Mouse (Mus musculus) MEL (cell line): ENCODE results near the gene Agfg2. TPM values are rescaled to one million over a fixed set of nuclear protein-coding genes. Genes with fewer than 3 reads are reported as not detected.

Source experiments
- DNase-seq: peaks from one replicate; pipeline ENCODE4 v3.0.0; 2011; ENCODE audit warnings: low read depth, low spot score
- H3K27ac ChIP-seq: 2 replicates; pipeline ENCODE4 v1.5.1; 2012; ENCODE audit warnings: low read depth, mild to moderate bottlenecking, control low read depth, low read length, moderate library complexity; ENCODE audit not compliant: control insufficient read depth
- H3K27me3 ChIP-seq, 2 experiments: fragments of 150-350 bp in 1 of 2; sonication (generic) in 1 of 2; 2 replicates each; pipeline ENCODE4 v1.6.1; 2012; ENCODE audit warnings: low read length in 2 of 2, mild to moderate bottlenecking in 2 of 2, improper control_type of control experiment in 1 of 2, moderate library complexity in 1 of 2; ENCODE audit not compliant: insufficient read depth in 2 of 2, control insufficient read depth in 1 of 2
- H3K36me3 ChIP-seq, 2 experiments: 2 replicates each; pipeline ENCODE4 v1.6.1; 2012 to 2014; ENCODE audit warnings: low read length in 2 of 2, improper control_type of control experiment in 1 of 2, inconsistent platforms in 1 of 2, mild to moderate bottlenecking in 1 of 2; ENCODE audit not compliant: insufficient read depth in 2 of 2, control insufficient read depth in 1 of 2
- H3K4me1 ChIP-seq, 2 experiments: fragments of 150-350 bp in 1 of 2; sonication (generic) in 1 of 2; 2 replicates each; pipeline ENCODE4 v1.6.1; 2012; ENCODE audit warnings: low read length in 2 of 2, improper control_type of control experiment in 1 of 2, mild to moderate bottlenecking in 1 of 2; ENCODE audit not compliant: insufficient read depth in 2 of 2, control insufficient read depth in 1 of 2
- H3K4me3 ChIP-seq, 2 experiments: fragments of 150-350 bp in 1 of 2; sonication (generic) in 1 of 2; 2 replicates each; pipeline ENCODE4 v1.5.1; 2012; ENCODE audit warnings: low read depth in 2 of 2, low read length in 2 of 2, mild to moderate bottlenecking in 2 of 2, moderate library complexity in 2 of 2, control low read depth in 1 of 2, improper control_type of control experiment in 1 of 2; ENCODE audit not compliant: control insufficient read depth in 1 of 2, insufficient read depth in 1 of 2
- H3K79me2 ChIP-seq: 2 replicates; pipeline ENCODE4 v1.6.1; 2012; ENCODE audit warnings: mild to moderate bottlenecking, low read length, moderate library complexity; ENCODE audit not compliant: control insufficient read depth, poor library complexity, insufficient read depth
- H3K9ac ChIP-seq: 2 replicates; pipeline ENCODE4 v1.6.1; 2012; ENCODE audit warnings: low read depth, mild to moderate bottlenecking, control low read depth, low read length, moderate library complexity; ENCODE audit not compliant: control insufficient read depth, poor library complexity, severe bottlenecking
- H3K9me3 ChIP-seq: fragments of 150-350 bp; sonication (generic); replicated peaks from 2 replicates; pipeline ENCODE4 v1.6.1; 2012; ENCODE audit warnings: mild to moderate bottlenecking, low read length, improper control_type of control experiment, moderate library complexity; ENCODE audit not compliant: insufficient read depth
- BHLHE40 ChIP-seq: IDR thresholded peaks from 2 replicates; pipeline ENCODE4 v1.6.1; 2012; ENCODE audit warnings: low read depth, mild to moderate bottlenecking, inconsistent platforms, low read length, improper control_type of control experiment, borderline replicate concordance
- CHD1 ChIP-seq: IDR thresholded peaks from 2 replicates; pipeline ENCODE4 v1.6.1; 2012; ENCODE audit warnings: low read depth, mild to moderate bottlenecking, inconsistent platforms, low read length, improper control_type of control experiment
- CTCF ChIP-seq, 3 experiments: IDR thresholded peaks in 2 of 3; conservative IDR thresholded peaks in 1 of 3; 2 replicates each; pipeline ENCODE4 v1.5.1; 2011 to 2012; ENCODE audit warnings: low read length in 3 of 3, low read depth in 2 of 3, mild to moderate bottlenecking in 2 of 3, improper control_type of control experiment in 1 of 3, inconsistent platforms in 1 of 3, mixed read lengths in 1 of 3, moderate library complexity in 1 of 3; ENCODE audit not compliant: control insufficient read depth in 1 of 3, insufficient read depth in 1 of 3, poor library complexity in 1 of 3, severe bottlenecking in 1 of 3
- ELF1 ChIP-seq: IDR thresholded peaks from 2 replicates; pipeline ENCODE4 v1.6.1; 2014; ENCODE audit warnings: low read depth, mild to moderate bottlenecking, inconsistent platforms, low read length, improper control_type of control experiment, moderate library complexity
- EP300 ChIP-seq, 2 experiments: IDR thresholded peaks; 2 replicates each; pipeline ENCODE4 v1.6.1; 2011; ENCODE audit warnings: improper control_type of control experiment in 2 of 2, low read length in 2 of 2, low read depth in 1 of 2, mild to moderate bottlenecking in 1 of 2
- HCFC1 ChIP-seq: IDR thresholded peaks from 2 replicates; pipeline ENCODE4 v1.6.1; 2012; ENCODE audit warnings: low read depth, mild to moderate bottlenecking, inconsistent platforms, low read length, improper control_type of control experiment, moderate library complexity
- JUND ChIP-seq: IDR thresholded peaks from 2 replicates; pipeline ENCODE4 v1.6.1; 2011; ENCODE audit warnings: low read depth, mild to moderate bottlenecking, improper control_type of control experiment, low read length
- KAT2A ChIP-seq: conservative IDR thresholded peaks from 2 replicates; pipeline ENCODE4 v1.6.1; 2012; ENCODE audit warnings: low read depth, low read length, improper control_type of control experiment, inconsistent platforms
- MAZ ChIP-seq: IDR thresholded peaks from 2 replicates; pipeline ENCODE4 v1.6.1; 2012; ENCODE audit warnings: low read depth, mild to moderate bottlenecking, inconsistent platforms, low read length, improper control_type of control experiment
- MEF2A ChIP-seq: IDR thresholded peaks from 2 replicates; pipeline ENCODE4 v1.6.1; 2014; ENCODE audit warnings: low read depth, mild to moderate bottlenecking, inconsistent platforms, low read length, improper control_type of control experiment; ENCODE audit not compliant: poor library complexity, insufficient replicate concordance, severe bottlenecking; ENCODE audit errors: extremely low read depth
- MXI1 ChIP-seq: IDR thresholded peaks from 2 replicates; pipeline ENCODE4 v1.6.1; 2011; ENCODE audit warnings: mild to moderate bottlenecking, low read depth, low read length, improper control_type of control experiment
- MYB ChIP-seq: IDR thresholded peaks from 2 replicates; pipeline ENCODE4 v1.6.1; 2011; ENCODE audit warnings: mild to moderate bottlenecking, low read depth, low read length, improper control_type of control experiment
- NRF1 ChIP-seq: IDR thresholded peaks from 2 replicates; pipeline ENCODE4 v1.6.1; 2014; ENCODE audit warnings: low read depth, mild to moderate bottlenecking, inconsistent platforms, low read length, improper control_type of control experiment, moderate library complexity; ENCODE audit not compliant: poor library complexity, insufficient read depth, severe bottlenecking
- POLR2A ChIP-seq, 2 experiments: IDR thresholded peaks; 2 replicates each; pipeline ENCODE4 v1.6.1; 2011 to 2012; ENCODE audit warnings: low read length in 2 of 2, mild to moderate bottlenecking in 2 of 2, control low read depth in 1 of 2, improper control_type of control experiment in 1 of 2, low read depth in 1 of 2, moderate library complexity in 1 of 2; ENCODE audit not compliant: control insufficient read depth in 1 of 2, insufficient read depth in 1 of 2, poor library complexity in 1 of 2
- POLR2AphosphoS5 ChIP-seq: IDR thresholded peaks from 2 replicates; pipeline ENCODE4 v1.6.1; 2012; ENCODE audit warnings: low read depth, borderline replicate concordance, mild to moderate bottlenecking, inconsistent platforms, low read length, moderate library complexity, mixed read lengths
- RAD21 ChIP-seq: IDR thresholded peaks from 2 replicates; pipeline ENCODE4 v1.6.1; 2011; ENCODE audit warnings: mild to moderate bottlenecking, low read depth, low read length, improper control_type of control experiment
- TAL1 ChIP-seq: IDR thresholded peaks from 2 replicates; pipeline ENCODE4 v1.6.1; 2012; ENCODE audit warnings: mild to moderate bottlenecking, inconsistent platforms, low read length, moderate library complexity, mixed read lengths
- TCF12 ChIP-seq: IDR thresholded peaks from 2 replicates; pipeline ENCODE4 v1.6.1; 2014; ENCODE audit warnings: low read depth, mild to moderate bottlenecking, inconsistent platforms, low read length, improper control_type of control experiment, moderate library complexity
- USF2 ChIP-seq, 2 experiments: IDR thresholded peaks; 2 replicates each; pipeline ENCODE4 v1.6.1; 2011 to 2012; ENCODE audit warnings: improper control_type of control experiment in 2 of 2, low read length in 2 of 2, borderline replicate concordance in 1 of 2, inconsistent platforms in 1 of 2, low read depth in 1 of 2, mild to moderate bottlenecking in 1 of 2; ENCODE audit not compliant: insufficient read depth in 1 of 2
- ZC3H11A ChIP-seq: IDR thresholded peaks from 2 replicates; pipeline ENCODE4 v1.6.1; 2012; ENCODE audit warnings: low read depth, mild to moderate bottlenecking, inconsistent platforms, low read length, improper control_type of control experiment
- ZKSCAN1 ChIP-seq: IDR thresholded peaks from 2 replicates; pipeline ENCODE4 v1.6.1; 2012; ENCODE audit warnings: low read depth, mild to moderate bottlenecking, inconsistent platforms, low read length, improper control_type of control experiment, moderate library complexity
- ZMIZ1 ChIP-seq: IDR thresholded peaks from 2 replicates; pipeline ENCODE4 v1.6.1; 2012; ENCODE audit warnings: low read depth, mild to moderate bottlenecking, inconsistent platforms, low read length, improper control_type of control experiment, moderate library complexity
- polyA plus RNA-seq, 2 experiments: library from polyadenylated mRNA; stranded (reverse) in 1 of 2; unstranded in 1 of 2; fragments of >175 nt in 1 of 2; fragments of >200 nt in 1 of 2; gene quantifications; 2 replicates each; pipeline versions ENCODE4 v1.2.1 to v1.2.4; 2012; ENCODE audit warnings: low replicate concordance in 2 of 2, low read depth in 1 of 2; ENCODE audit not compliant: insufficient read length in 2 of 2, insufficient read depth in 1 of 2, missing spikeins in 1 of 2
- total RNA-seq: library from RNA; depleted of rRNA; stranded (reverse); fragments of 300-350 nt; gene quantifications from 2 replicates; pipeline ENCODE4 v1.2.3, GENCODE M21; 2012

Gene Agfg2
- total and polyA plus RNA-seq, 3 experiments: 30.0 to 38.9 TPM; not detected in 1

DNA sequence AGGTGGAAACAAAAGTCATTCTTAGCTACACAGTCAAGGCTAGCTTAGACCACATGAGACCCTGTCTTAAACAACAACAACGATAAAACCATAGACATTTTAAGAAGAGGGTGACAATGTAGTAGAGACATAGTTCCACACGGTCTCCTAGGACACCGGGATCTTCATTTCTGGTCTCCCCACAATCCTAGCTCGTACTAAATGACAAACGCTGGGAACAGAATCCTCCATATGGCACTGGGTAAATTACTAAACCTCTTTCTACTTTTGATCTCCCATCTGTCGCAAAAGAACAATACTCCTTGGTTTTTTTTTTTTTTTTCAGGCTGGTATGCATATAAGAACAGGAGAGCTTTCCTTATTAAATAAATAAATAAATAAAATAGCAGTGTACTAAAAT lies 2.0 kb downstream of the Agfg2 start:
- Histone ChIP-seq H3K36me3 (peaks cover 0 to 37% of the 10 kb centered on the region in 2 experiments; a peak in 3 of 4 replicates), H3K27me3 (no peaks in the 10 kb centered on the region), H3K4me3 (peak overlapping the region in 1 of 2 experiments; percentile 63; a peak in 2 of 4 replicates), H3K4me1 (peaks cover 8 to 32% of the 10 kb centered on the region in 2 experiments; a peak in 3 of 4 replicates), H3K27ac (no peak overlapping the region), H3K9me3 (no peaks in the 10 kb centered on the region), H3K79me2 (peaks cover 51% of the 10 kb centered on the region), H3K9ac (peak overlapping the region; percentile 83; the same call in 1 of the 2 replicates)
- no peak for DNase-seq
- TF ChIP-seq ZKSCAN1 (no peak), CTCF (IDR thresholded peaks at IDR 0.05 in 2 of 3, conservative IDR thresholded peaks at IDR 0.05 in 1 of 3; ENCODE audit: control insufficient read depth in 1 of 3, insufficient read depth in 1 of 3, low read depth in 2 of 3, low read length in 3 of 3, poor library complexity in 1 of 3, severe bottlenecking in 1 of 3) (no peak), RAD21 (no peak), KAT2A (no peak), MXI1 (no peak), TAL1 (no peak), TCF12 (no peak), POLR2AphosphoS5 (no peak)

- Histone ChIP-seq H3K36me3 (peaks cover 2 to 20% of the 10 kb centered on the region in 2 experiments), H3K27ac (no peak overlapping the region), H3K4me1 (peaks cover 3 to 12% of the 10 kb centered on the region in 2 experiments; a peak in 2 of 4 replicates), H3K9me3 (no peaks in the 10 kb centered on the region), H3K79me2 (peaks cover 63% of the 10 kb centered on the region), H3K4me3 (no peak overlapping the region), H3K9ac (no peak overlapping the region), H3K27me3 (no peaks in the 10 kb centered on the region)
- no peak for DNase-seq
- TF ChIP-seq NRF1 (no peak), USF2 (IDR thresholded peaks at IDR 0.05; ENCODE audit: borderline replicate concordance in 1 of 2, insufficient read depth in 1 of 2, low read depth in 1 of 2, low read length in 2 of 2) (no peak), MAZ (no peak), ELF1 (no peak)
Measured at GRCm38 (mm10) chr5:137679726-137680125, 4.8 kb downstream of the Agfg2 start.

- peaks cover 63% of the 10 kb centered on the region for H3K79me2 ChIP-seq
- no peaks in the 10 kb centered on the region for H3K27me3 ChIP-seq
- H3K36me3 ChIP-seq: peaks cover 2 to 26% of the 10 kb centered on the region in 2 experiments
- H3K4me1 ChIP-seq: peaks cover 3 to 20% of the 10 kb centered on the region in 2 experiments; a peak in 2 of 4 replicates
- H3K27ac ChIP-seq: no peak overlapping the region
- no peak overlapping the region for H3K9ac ChIP-seq
- no peaks in the 10 kb centered on the region for H3K9me3 ChIP-seq
- TF ChIP-seq MEF2A (no peak), EP300 (IDR thresholded peaks at IDR 0.05; ENCODE audit: low read depth in 1 of 2, low read length in 2 of 2) (no peak), KAT2A (no peak), ZMIZ1 (no peak), HCFC1 (no peak), MYB (no peak), POLR2A (IDR thresholded peaks at IDR 0.05; ENCODE audit: control insufficient read depth in 1 of 2, insufficient read depth in 1 of 2, low read depth in 1 of 2, low read length in 2 of 2, poor library complexity in 1 of 2) (no peak), ZC3H11A (no peak), JUND (no peak), BHLHE40 (no peak), CHD1 (no peak)
- no peak for DNase-seq
- no peak overlapping the region for H3K4me3 ChIP-seq
Measured at GRCm38 (mm10) chr5:137678736-137679135, 5.8 kb downstream of the Agfg2 start.
